Mouse (Mus musculus) cortical plate, adult 2 months (tissue): Measurements from ENCODE around the gene Serp1. TPM values are rescaled to one million over a fixed set of nuclear protein-coding genes. Genes with fewer than 3 reads are reported as not detected.

Experiments
- H3K27ac ChIP-seq: fragments of 200-500 bp; 2 replicates; pipeline ENCODE4 v1.5.1; 2012; ENCODE audit warnings: low read length, control low read depth, inconsistent platforms; ENCODE audit not compliant: insufficient read depth
- H3K4me1 ChIP-seq: fragments of 200-500 bp; 2 replicates; pipeline ENCODE4 v1.6.1; 2011; ENCODE audit warnings: low read length; ENCODE audit not compliant: control insufficient read depth, insufficient read depth
- H3K4me3 ChIP-seq: fragments of 200-500 bp; 2 replicates; pipeline ENCODE4 v1.5.1; 2011; ENCODE audit warnings: mild to moderate bottlenecking, low read length, control low read depth; ENCODE audit not compliant: insufficient read depth
- CTCF ChIP-seq: fragments of 200-500 bp; IDR thresholded peaks from 2 replicates; pipeline ENCODE4 v1.5.1; 2011; ENCODE audit warnings: mild to moderate bottlenecking, control low read depth, low read length; ENCODE audit not compliant: insufficient read depth; ENCODE audit errors: extremely low read depth
- POLR2A ChIP-seq: fragments of 200-500 bp; IDR thresholded peaks from 2 replicates; pipeline ENCODE4 v1.6.1; 2011; ENCODE audit warnings: mild to moderate bottlenecking, low read length, control low read depth; ENCODE audit not compliant: insufficient read depth; ENCODE audit errors: extremely low read depth
- polyA plus RNA-seq: library from polyadenylated mRNA; depleted of rRNA; stranded (reverse); fragments of >200 nt; gene quantifications from 2 replicates; pipeline ENCODE4 v1.2.3, GENCODE M21; 2012

The Serp1 gene
- polyA plus RNA-seq, 1 experiment: 21.9 TPM

DNA sequence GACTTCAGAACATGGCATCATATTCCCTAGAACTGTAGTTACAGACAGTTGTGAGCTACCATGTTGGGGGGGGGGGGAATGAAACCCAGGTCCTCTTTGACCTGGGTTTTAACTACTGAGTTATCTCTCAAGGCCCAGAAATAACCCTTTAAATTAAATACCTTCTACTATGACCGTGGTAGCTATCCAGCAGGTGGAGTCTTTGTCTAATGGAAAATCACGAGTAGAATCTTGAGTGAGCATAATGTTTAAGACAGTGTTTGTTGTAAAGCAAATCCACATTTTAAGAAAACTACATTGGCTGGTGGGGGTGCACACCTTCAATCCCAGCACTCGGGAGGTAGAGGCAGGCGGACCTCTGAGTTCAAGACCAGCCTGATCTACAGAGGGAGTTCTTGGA is 12.2 kb downstream of the Serp1 start:
- TF ChIP-seq CTCF (no peak), POLR2A (no peak)
- Histone ChIP-seq H3K4me1 (no peaks in the 10 kb centered on the region), H3K27ac (no peak overlapping the region), H3K4me3 (no peak overlapping the region)

GRCm38 (mm10) chr3:58512740-58513139 is 13.0 kb downstream of the Serp1 start:
- TF ChIP-seq CTCF: no peak
- TF ChIP-seq POLR2A: no peak
- H3K27ac ChIP-seq: no peak overlapping the region
- no peaks in the 10 kb centered on the region for H3K4me1 ChIP-seq
- H3K4me3 ChIP-seq: no peak overlapping the region

DNA sequence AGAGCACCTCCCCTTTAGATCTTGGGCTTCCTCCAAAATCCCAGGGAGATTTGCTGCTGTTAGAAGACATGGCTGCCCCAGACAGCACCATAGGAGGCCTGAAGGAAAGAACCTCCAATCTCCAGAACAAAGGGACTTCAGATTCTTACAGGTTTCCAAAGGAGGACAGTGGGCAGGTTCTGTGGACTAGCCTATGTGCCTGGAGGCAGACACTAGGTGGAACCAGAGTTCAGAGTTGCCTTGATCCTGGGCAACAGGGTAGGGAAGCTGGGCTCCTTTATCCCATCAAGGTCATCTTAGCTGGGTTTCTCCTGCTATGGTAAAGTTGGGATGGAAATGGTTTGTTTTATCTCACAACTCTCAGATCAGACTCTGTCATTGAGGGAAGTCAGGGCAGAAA is 14.1 kb downstream of the Serp1 start:
- TF ChIP-seq CTCF (no peak), POLR2A (no peak)
- H3K4me3 ChIP-seq: no peak overlapping the region
- H3K4me1 ChIP-seq: no peaks in the 10 kb centered on the region
- no peak overlapping the region for H3K27ac ChIP-seq

DNA sequence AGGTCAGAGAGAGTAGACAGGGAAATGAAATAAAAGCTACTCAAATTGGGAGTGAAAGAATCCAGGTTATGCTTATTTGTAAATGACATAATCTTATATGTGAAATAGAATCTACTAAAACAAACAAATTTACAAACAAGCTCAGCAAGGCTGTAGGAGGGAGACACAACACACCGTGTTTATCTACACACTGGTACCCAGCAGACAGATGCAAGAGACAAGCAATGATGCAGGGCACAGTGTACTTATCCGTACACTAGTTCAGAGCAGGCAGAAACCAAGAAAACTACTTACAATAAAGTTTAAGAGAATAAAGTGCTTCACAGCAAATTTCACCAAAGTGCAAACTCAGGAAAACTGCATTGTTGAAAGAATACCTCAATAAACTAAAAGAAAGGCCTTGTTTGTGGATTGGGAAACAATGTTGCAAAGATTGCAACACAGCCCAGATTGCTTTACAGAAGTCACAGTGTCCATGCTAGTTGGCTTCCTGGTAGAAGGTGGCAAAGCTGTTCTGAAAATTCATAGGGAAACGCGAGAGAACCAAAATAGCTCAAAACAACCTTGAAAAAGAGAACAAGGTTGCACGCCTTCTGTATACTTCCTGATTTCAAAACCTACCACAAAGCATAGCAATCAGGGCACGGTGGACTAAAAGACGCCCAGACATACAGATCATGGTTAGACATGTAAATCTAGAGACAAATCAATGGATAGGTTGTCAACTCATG is 17.5 kb downstream of the Serp1 start:
- H3K4me3 ChIP-seq: no peak overlapping the region
- no peaks in the 10 kb centered on the region for H3K4me1 ChIP-seq
- H3K27ac ChIP-seq: no peak overlapping the region
- no peak for TF ChIP-seq POLR2A
- no peak for TF ChIP-seq CTCF

DNA sequence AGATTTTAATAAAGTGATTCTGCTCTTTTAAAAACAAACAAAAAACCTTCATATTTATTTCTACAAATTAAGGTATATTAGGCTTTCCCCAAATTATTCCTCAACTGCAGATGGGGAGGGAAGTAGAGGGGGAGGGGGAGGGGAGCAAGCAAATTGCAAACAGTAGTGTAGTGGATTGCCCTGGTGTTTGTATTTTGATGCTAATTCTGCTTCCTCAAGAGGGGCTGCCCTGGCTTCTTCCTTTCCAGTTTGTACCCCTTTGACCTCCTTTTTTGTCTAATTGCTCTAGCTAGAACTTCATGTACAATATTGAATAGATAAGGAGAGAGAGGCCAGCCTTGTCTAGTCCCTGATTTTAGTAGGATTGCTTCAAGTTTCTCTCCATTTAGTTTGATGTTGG is 21.0 kb downstream of the Serp1 start:
- H3K27ac ChIP-seq: no peak overlapping the region
- H3K4me1 ChIP-seq: no peaks in the 10 kb centered on the region
- no peak overlapping the region for H3K4me3 ChIP-seq
- TF ChIP-seq POLR2A: no peak
- no peak for TF ChIP-seq CTCF

DNA sequence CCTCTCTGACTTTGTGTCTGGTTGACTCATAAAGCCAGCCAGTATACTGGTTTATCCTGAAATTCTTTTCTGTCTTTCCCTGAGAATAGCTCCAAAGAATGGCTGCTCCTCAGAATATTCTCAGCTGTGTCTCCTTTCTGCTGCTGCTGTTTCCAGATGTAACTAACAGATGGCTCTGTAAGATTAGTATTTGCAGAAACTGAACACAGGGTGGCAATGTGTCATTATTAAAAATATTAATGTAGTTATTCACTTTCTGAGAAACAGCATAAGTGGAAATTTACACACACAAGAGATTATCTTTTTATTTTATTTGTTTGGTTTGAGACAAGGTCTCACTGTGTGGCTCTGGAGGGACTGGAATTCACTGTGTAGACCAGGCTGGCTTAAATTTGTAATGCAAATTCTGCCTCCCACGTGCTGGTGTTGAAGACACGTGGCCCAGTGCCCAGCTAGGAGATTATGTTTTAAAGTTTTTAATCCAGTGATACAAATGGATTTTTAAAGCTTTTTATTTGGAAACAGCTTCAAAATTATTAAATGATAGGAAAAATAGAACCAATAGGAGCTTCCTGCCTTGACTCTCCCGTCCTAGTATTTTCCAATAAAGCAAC is 21.9 kb downstream of the Serp1 start:
- Histone ChIP-seq H3K4me1 (no peaks in the 10 kb centered on the region), H3K4me3 (no peak overlapping the region), H3K27ac (no peak overlapping the region)
- TF ChIP-seq POLR2A (no peak), CTCF (no peak)

- no peak for TF ChIP-seq POLR2A
- no peak for TF ChIP-seq CTCF
- Histone ChIP-seq H3K27ac (no peak overlapping the region), H3K4me1 (no peaks in the 10 kb centered on the region), H3K4me3 (no peak overlapping the region)
Measured at GRCm38 (mm10) chr3:58501961-58502360, 23.7 kb downstream of the Serp1 start.

DNA sequence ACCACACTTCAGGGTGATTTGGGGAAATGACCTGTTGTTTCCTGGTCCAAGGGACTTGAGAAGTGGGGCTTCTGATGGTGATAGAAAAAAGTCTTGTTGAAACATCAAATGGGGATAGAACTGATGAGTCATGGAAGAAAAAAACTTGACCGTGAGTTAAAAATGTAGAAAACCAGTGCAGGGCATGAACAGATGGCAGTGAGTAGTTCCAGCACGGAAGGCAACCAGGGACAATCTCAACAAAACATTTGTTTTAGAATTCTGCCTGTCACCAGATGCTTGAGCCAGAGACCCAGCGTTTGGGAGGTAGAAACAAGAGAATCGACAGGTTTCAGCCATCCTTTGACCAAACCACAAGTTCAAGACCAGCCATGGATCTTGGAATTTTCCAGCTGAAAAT is 32.1 kb downstream of the Serp1 start:
- TF ChIP-seq CTCF (no peak), POLR2A (no peak)
- H3K27ac ChIP-seq: peak overlapping the region; percentile 1; the same call in 1 of the 2 replicates
- H3K4me1 ChIP-seq: peaks cover 2% of the 10 kb centered on the region; the same call in 1 of the 2 replicates
- H3K4me3 ChIP-seq: no peak overlapping the region

DNA sequence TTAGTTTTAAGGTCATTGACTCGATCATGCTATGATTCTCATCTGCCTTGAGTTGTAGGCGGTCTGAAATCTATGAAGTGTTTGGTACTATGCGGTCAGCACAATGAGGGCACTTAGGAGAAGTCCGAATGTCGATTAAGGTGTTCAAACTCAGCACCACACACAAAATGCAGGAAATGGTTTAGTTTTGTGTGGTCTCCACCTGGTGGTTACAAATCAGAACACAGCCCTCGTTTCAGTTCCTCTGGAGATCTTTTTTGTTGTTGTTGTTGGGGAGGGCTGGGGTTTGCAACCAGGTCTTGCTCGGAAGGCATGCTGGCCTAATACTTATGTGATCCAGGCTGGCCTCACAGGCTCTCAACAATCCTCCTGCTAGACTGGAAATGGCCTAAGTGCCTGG is 34.9 kb downstream of the Serp1 start:
- peak; percentile 50 for TF ChIP-seq CTCF
- TF ChIP-seq POLR2A: no peak
- H3K27ac ChIP-seq: no peak overlapping the region
- H3K4me3 ChIP-seq: no peak overlapping the region
- H3K4me1 ChIP-seq: peaks cover 2% of the 10 kb centered on the region; the same call in 1 of the 2 replicates
